10 mouse cellular contexts compared by ENCODE assay signal in genomic region chr5:5693541-5693955, GRCm38 (mm10). TPM values are rescaled to one million over a fixed set of nuclear protein-coding genes. Genes with fewer than 3 reads are reported as not detected.
DNase-seq lines count a peak whose midpoint lies in the region; ATAC-seq and TF ChIP-seq lines count a peak whose summit lies in the region.
"Had no signal": no experiment of that assay in that cellular context is flagged by ENCODE, and none has a peak within 500 bp of the region (broad histone marks: within the 10 kb centered on the region; RNA-seq: fewer than 3 reads in every experiment).

No protein-coding gene starts in this region.

- no peaks in the 10 kb centered on the region for H3K4me1 ChIP-seq in heart, embryonic 11.5 days (ENCODE audit: control insufficient read depth, insufficient read depth, low read length)
- peaks cover 4% of the 10 kb centered on the region for H3K4me1 ChIP-seq in ES-Bruce4 (ENCODE audit: control insufficient read depth, insufficient read depth, low read length)
- H3K4me1 ChIP-seq in embryonic facial prominence, embryonic 13.5 days = peaks cover 5% of the 10 kb centered on the region; the same call in 1 of the 2 replicates
- 0 out of 2 replicates have a peak, but pooled peaks cover 6% of the 10 kb centered on the region for H3K4me1 ChIP-seq in kidney, postnatal 0 days (replicated peaks; ENCODE audit: insufficient read depth, low read length)
- peaks cover 6% of the 10 kb centered on the region; the same call in 1 of the 2 replicates for H3K4me1 ChIP-seq in neural tube, embryonic 14.5 days (ENCODE audit: control insufficient read depth, insufficient read depth, low read length)

- H3K27ac ChIP-seq in heart, embryonic 11.5 days (ENCODE audit: low read depth, low read length) = no peak overlapping the region
- H3K27ac ChIP-seq in ES-Bruce4 (ENCODE audit: insufficient read depth, low read length) = no peak overlapping the region
- H3K27ac ChIP-seq in embryonic facial prominence, embryonic 13.5 days = peak overlapping the region; percentile 39; the same call in 1 of the 2 replicates
- H3K27ac ChIP-seq in kidney, postnatal 0 days = peak overlapping the region; percentile 88
- H3K27ac ChIP-seq in neural tube, embryonic 14.5 days (ENCODE audit: low read depth, low read length) = no peak overlapping the region

- peak overlapping the region; percentile 80 for H3K4me2 ChIP-seq in heart, embryonic 11.5 days
- H3K4me2 ChIP-seq in embryonic facial prominence, embryonic 13.5 days = peak overlapping the region; percentile 79
- H3K4me2 ChIP-seq in kidney, postnatal 0 days (ENCODE audit: low read length) = peak overlapping the region; percentile 96
- H3K4me2 ChIP-seq in neural tube, embryonic 14.5 days (ENCODE audit: low read depth, low read length) = peak overlapping the region; percentile 89

- peak overlapping the region; percentile 79 for H3K9ac ChIP-seq in heart, embryonic 11.5 days (ENCODE audit: low read depth, low read length)
- peak overlapping the region; percentile 94 for H3K9ac ChIP-seq in ES-Bruce4 (ENCODE audit: low read depth, poor library complexity, severe bottlenecking)
- peak overlapping the region; percentile 84 for H3K9ac ChIP-seq in embryonic facial prominence, embryonic 13.5 days
- H3K9ac ChIP-seq in kidney, postnatal 0 days (ENCODE audit: low read depth, low read length) = peak overlapping the region; percentile 88
- peak overlapping the region; percentile 78 for H3K9ac ChIP-seq in neural tube, embryonic 14.5 days (replicated peaks; ENCODE audit: low read depth, low read length)

- intact Hi-C loops in heart, postnatal 14 days (cut with DNase I) = no loop called here

- TF ChIP-seq EP300 in ES-Bruce4 (IDR thresholded peaks at IDR 0.05; ENCODE audit: insufficient read depth, low read depth, low read length) = no peak

- no peaks in the 10 kb centered on the region for H3K27me3 ChIP-seq in heart, embryonic 11.5 days (ENCODE audit: control insufficient read depth, insufficient read depth, low read length)
- no peaks in the 10 kb centered on the region for H3K27me3 ChIP-seq in ES-Bruce4 (ENCODE audit: control insufficient read depth, insufficient read depth, low read length, poor library complexity, severe bottlenecking)
- H3K27me3 ChIP-seq in embryonic facial prominence, embryonic 13.5 days = no peaks in the 10 kb centered on the region
- no peaks in the 10 kb centered on the region for H3K27me3 ChIP-seq in kidney, postnatal 0 days (ENCODE audit: insufficient read depth, low read length)
- peaks cover 2% of the 10 kb centered on the region; the same call in 1 of the 2 replicates for H3K27me3 ChIP-seq in neural tube, embryonic 14.5 days (ENCODE audit: control insufficient read depth, insufficient read depth, low read length)

- H3K4me3 ChIP-seq in heart, embryonic 11.5 days (ENCODE audit: low read depth, low read length) = peak overlapping the region; percentile 77
- H3K4me3 ChIP-seq in ES-Bruce4 (ENCODE audit: low read depth, low read length) = peak overlapping the region; percentile 80
- H3K4me3 ChIP-seq in embryonic facial prominence, embryonic 13.5 days = peak overlapping the region; percentile 75
- peak overlapping the region; percentile 78 for H3K4me3 ChIP-seq in kidney, postnatal 0 days (replicated peaks; ENCODE audit: low read depth, low read length)
- H3K4me3 ChIP-seq in neural tube, embryonic 14.5 days (ENCODE audit: low read depth, low read length) = peak overlapping the region; percentile 80

- H3K36me3 ChIP-seq in heart, embryonic 11.5 days (ENCODE audit: control insufficient read depth, insufficient read depth, low read length) = no peaks in the 10 kb centered on the region
- H3K36me3 ChIP-seq in ES-Bruce4 (ENCODE audit: control insufficient read depth, insufficient read depth, low read length, poor library complexity, severe bottlenecking) = no peaks in the 10 kb centered on the region
- H3K36me3 ChIP-seq in embryonic facial prominence, embryonic 13.5 days = no peaks in the 10 kb centered on the region
- H3K36me3 ChIP-seq in kidney, postnatal 0 days (ENCODE audit: insufficient read depth, low read length) = no peaks in the 10 kb centered on the region
- no peaks in the 10 kb centered on the region for H3K36me3 ChIP-seq in neural tube, embryonic 14.5 days (ENCODE audit: control insufficient read depth, insufficient read depth, low read length)
- H3K36me3 ChIP-seq: G1E had no signal

- no peaks in the 10 kb centered on the region for H3K9me3 ChIP-seq in heart, embryonic 11.5 days (replicated peaks; ENCODE audit: control insufficient read depth, low read length)
- peaks cover 4% of the 10 kb centered on the region; the same call in 1 of the 2 replicates for H3K9me3 ChIP-seq in ES-Bruce4 (replicated peaks; ENCODE audit: control insufficient read depth, insufficient read depth, low read length, poor library complexity, severe bottlenecking)
- H3K9me3 ChIP-seq in embryonic facial prominence, embryonic 13.5 days = no peaks in the 10 kb centered on the region
- no peaks in the 10 kb centered on the region for H3K9me3 ChIP-seq in kidney, postnatal 0 days (replicated peaks; ENCODE audit: low read length)
- no peaks in the 10 kb centered on the region for H3K9me3 ChIP-seq in neural tube, embryonic 14.5 days (ENCODE audit: control insufficient read depth, low read length)
- H3K9me3 ChIP-seq: G1E had no signal

- no peak for DNase-seq in heart, postnatal 14 days
- peak; percentile 18 for DNase-seq in kidney, postnatal 0 days (ENCODE audit: low spot score)
- no peak for DNase-seq in right cerebral cortex, postnatal 36 days (ENCODE audit: low spot score in 2 of 2)

- TF ChIP-seq CTCF in ES-Bruce4 (IDR thresholded peaks at IDR 0.05; ENCODE audit: low read depth, low read length) = no peak
- no peak for TF ChIP-seq CTCF in kidney, postnatal 0 days (IDR thresholded peaks at IDR 0.05; ENCODE audit: low read depth)

- 0 out of 2 replicates have a peak, but pooled peaks have one; percentile 46 for ATAC-seq in heart, embryonic 11.5 days (replicated peaks; ENCODE audit: insufficient number of reproducible peaks, low FRiP score, low TSS enrichment)
- ATAC-seq in embryonic facial prominence, embryonic 13.5 days (ENCODE audit: insufficient number of reproducible peaks, insufficient read depth, low FRiP score, low TSS enrichment, low read depth) = peak; percentile 60
- ATAC-seq in kidney, postnatal 0 days (replicated peaks; ENCODE audit: low FRiP score, low read depth) = peak; percentile 48
- ATAC-seq in neural tube, embryonic 14.5 days (ENCODE audit: low read depth) = peak; percentile 47; the same call in 1 of the 2 replicates
- no peak for ATAC-seq in monocyte, adult 5-6 weeks (replicated peaks; ENCODE audit: insufficient number of reproducible peaks, low FRiP score, low TSS enrichment, poor library complexity, severe bottlenecking)

- 0% methylated on average over 29 of the region's 29 CpGs for WGBS in heart, embryonic 11.5 days (ENCODE audit: insufficient replicate concordance)
- WGBS in embryonic facial prominence, embryonic 13.5 days = under 1% methylated on average over 21 of the region's 29 CpGs
- WGBS in kidney, postnatal 0 days = under 1% methylated on average over 29 of the region's 29 CpGs
- WGBS in neural tube, embryonic 14.5 days = 0% methylated on average over 22 of the region's 29 CpGs

- TF ChIP-seq POLR2A in ES-Bruce4 (IDR thresholded peaks at IDR 0.05; ENCODE audit: insufficient read depth, low read length) = no peak

RNA-seq across cellular contexts. Expression of gene Steap2, which starts 0.8 kb away (rescaled TPM):
- polyA plus RNA-seq in heart, embryonic 11.5 days (2014; fragmentation: Nextera tagmentation; extraction: Ambion mirVana) = 4.8 and 5.3 TPM in 2 replicates
- 1 to 10 TPM; 1.0 to 1.1 TPM for total RNA-seq in heart, postnatal 14 days (2021)
- polyA plus RNA-seq in ES-Bruce4 (2011; ENCODE audit: insufficient read depth, insufficient read length, low read depth, missing spikeins) = 33.2 and 33.7 TPM in 2 replicates
- polyA plus RNA-seq in embryonic facial prominence, embryonic 13.5 days (2015; fragmentation: Nextera tagmentation; extraction: Ambion mirVana) = 7.8 and 7.9 TPM in 2 replicates
- polyA plus RNA-seq in kidney, postnatal 0 days (2015; fragmentation: Nextera tagmentation; extraction: Ambion mirVana) = 24.8 and 25.0 TPM in 2 replicates
- 7.5 and 9.5 TPM in 2 replicates for polyA plus RNA-seq in neural tube, embryonic 14.5 days (2014; fragmentation: Nextera tagmentation; extraction: Ambion mirVana)
- not detected in 3 replicates for total RNA-seq in monocyte, adult 5-6 weeks (2017)
- total RNA-seq: hematopoietic stem cell, adult 5-6 weeks had no signal
- polyA plus RNA-seq: G1E had no signal

RNA-seq across cellular contexts. Expression of gene Cfap69, which starts 29.5 kb away (rescaled TPM):
- 0.61 and 1.3 TPM in 2 replicates for polyA plus RNA-seq in heart, embryonic 11.5 days (2014; fragmentation: Nextera tagmentation; extraction: Ambion mirVana)
- 1 to 10 TPM in 1 of 2 experiments, under 1 TPM in 1; 0.80 to 1.7 TPM for total RNA-seq in heart, postnatal 14 days (2021)
- 5.0 and 5.1 TPM in 2 replicates for polyA plus RNA-seq in ES-Bruce4 (2011; ENCODE audit: insufficient read depth, insufficient read length, low read depth, missing spikeins)
- polyA plus RNA-seq in embryonic facial prominence, embryonic 13.5 days (2015; fragmentation: Nextera tagmentation; extraction: Ambion mirVana) = 2.4 and 2.9 TPM in 2 replicates
- 1.6 and 3.7 TPM in 2 replicates for polyA plus RNA-seq in kidney, postnatal 0 days (2015; fragmentation: Nextera tagmentation; extraction: Ambion mirVana)
- 7.5 and 14.2 TPM in 2 replicates for polyA plus RNA-seq in neural tube, embryonic 14.5 days (2014; fragmentation: Nextera tagmentation; extraction: Ambion mirVana)
- 3.4 to 3.6 TPM in 2 of 3 replicates, not detected in the other for total RNA-seq in monocyte, adult 5-6 weeks (2017)
- total RNA-seq: hematopoietic stem cell, adult 5-6 weeks had no signal
- polyA plus RNA-seq: G1E had no signal

RNA-seq across cellular contexts. Expression of gene Steap1, which starts 55.6 kb away (rescaled TPM):
- polyA plus RNA-seq in heart, embryonic 11.5 days (2014; fragmentation: Nextera tagmentation; extraction: Ambion mirVana) = 3.7 and 4.0 TPM in 2 replicates
- not detected for total RNA-seq in heart, postnatal 14 days (2021)
- polyA plus RNA-seq in ES-Bruce4 (2011; ENCODE audit: insufficient read depth, insufficient read length, low read depth, missing spikeins) = 16.6 and 21.8 TPM in 2 replicates
- polyA plus RNA-seq in embryonic facial prominence, embryonic 13.5 days (2015; fragmentation: Nextera tagmentation; extraction: Ambion mirVana) = 3.3 and 4.1 TPM in 2 replicates
- polyA plus RNA-seq in kidney, postnatal 0 days (2015; fragmentation: Nextera tagmentation; extraction: Ambion mirVana) = 12.1 and 13.2 TPM in 2 replicates
- polyA plus RNA-seq in neural tube, embryonic 14.5 days (2014; fragmentation: Nextera tagmentation; extraction: Ambion mirVana) = 0.88 and 1.8 TPM in 2 replicates
- total RNA-seq in monocyte, adult 5-6 weeks (2017) = not detected in 3 replicates
- total RNA-seq: G1E; hematopoietic stem cell, adult 5-6 weeks had no signal
- polyA plus RNA-seq: G1E had no signal

Comparison
In these comparisons a context has a peak if more than half of its experiments do, and no peak if none do; other contexts are left out.
1. H3K27ac ChIP-seq: peak in embryonic facial prominence, embryonic 13.5 days (single experiment) and kidney, postnatal 0 days (single experiment); none in heart, embryonic 11.5 days (single experiment), ES-Bruce4 (single experiment) and neural tube, embryonic 14.5 days (single experiment).
2. Peak in every context shown above with its lines, with median percentiles within 50 percentile points of each other: H3K4me2 ChIP-seq, H3K4me3 ChIP-seq and H3K9ac ChIP-seq.